8 mouse cellular contexts compared by ENCODE assay signal in the genomic region with DNA sequence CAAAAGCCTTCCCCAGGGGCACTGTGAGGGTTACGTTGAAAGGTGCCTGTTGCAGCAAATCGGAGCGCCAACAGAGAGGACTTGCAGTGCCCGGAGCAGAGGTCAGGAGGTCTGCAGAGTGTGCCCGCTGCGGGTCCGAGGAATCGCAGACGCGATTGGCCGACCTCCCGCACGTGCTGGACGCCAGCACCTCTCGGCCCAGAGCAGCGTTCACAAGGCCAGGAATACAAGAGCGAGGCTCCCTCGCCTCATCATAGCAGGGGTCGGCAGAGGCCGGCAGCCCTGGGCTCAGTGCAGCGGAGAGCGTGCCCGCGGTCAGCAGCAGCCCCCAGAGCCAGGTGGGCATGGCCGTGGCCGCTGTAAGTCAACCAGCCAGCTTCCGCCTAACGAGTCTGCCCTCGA. TPM values are rescaled to one million over a fixed set of nuclear protein-coding genes. Genes with fewer than 3 reads are reported as not detected.
DNase-seq lines count a peak whose midpoint lies in the region; ATAC-seq and TF ChIP-seq lines count a peak whose summit lies in the region.

No protein-coding gene starts in this region.

- TF ChIP-seq CTCF in E14TG2a.4 (conservative IDR thresholded peaks at IDR 0.05; ENCODE audit: low read length), result no peak

- no peaks in the 10 kb centered on the region for H3K9me3 ChIP-seq in E14TG2a.4 (ENCODE audit: low read length)
- H3K9me3 ChIP-seq in intestine, embryonic 14.5 days (ENCODE audit: control insufficient read depth, low read length), result no peaks in the 10 kb centered on the region

- ATAC-seq in erythroblast, adult 5-6 weeks (replicated peaks; ENCODE audit: low FRiP score, poor library complexity, severe bottlenecking), result peak; percentile 2; the same call in 1 of the 2 replicates
- ATAC-seq in intestine, embryonic 14.5 days (replicated peaks; ENCODE audit: low FRiP score, low TSS enrichment, low read depth), result no peak
- peak; percentile 22; the same call in 1 of the 2 replicates for ATAC-seq in megakaryocyte, adult 5-6 weeks (ENCODE audit: poor library complexity, severe bottlenecking)

- peak overlapping the region; percentile 64 for H3K9ac ChIP-seq in intestine, embryonic 14.5 days (ENCODE audit: low read length)

- DNase-seq in adrenal gland, adult 18-20 months (ENCODE audit: low spot score in 2 of 2), result peak; percentile 22 to 34
- no peak for DNase-seq in adrenal gland, adult 8-10 months
- no peak for DNase-seq in intestine, embryonic 14.5 days (ENCODE audit: low spot score)
- peak; percentile 57 for DNase-seq in yolk sac, embryonic 10.5 days (ENCODE audit: low spot score)
- DNase-seq in urinary bladder, adult 2 months (ENCODE audit: low spot score), result no peak

- H3K27me3 ChIP-seq in E14TG2a.4 (ENCODE audit: insufficient read depth, low read length), result peaks cover 74% of the 10 kb centered on the region
- H3K27me3 ChIP-seq in intestine, embryonic 14.5 days (replicated peaks; ENCODE audit: control insufficient read depth, insufficient read depth, low read length), result peaks cover 12% of the 10 kb centered on the region; the same call in 1 of the 2 replicates

- whole genome bisulfite sequencing in intestine, embryonic 14.5 days, result 6% methylated on average over 29 of the region's 29 CpGs

- no peaks in the 10 kb centered on the region for H3K36me3 ChIP-seq in E14TG2a.4 (ENCODE audit: insufficient read depth, low read length)
- H3K36me3 ChIP-seq in intestine, embryonic 14.5 days (ENCODE audit: control insufficient read depth, insufficient read depth, low read length), result no peaks in the 10 kb centered on the region

- H3K27ac ChIP-seq in intestine, embryonic 14.5 days (ENCODE audit: low read depth), result peak overlapping the region; percentile 91

- peak overlapping the region; percentile 87 for H3K4me3 ChIP-seq in E14TG2a.4 (replicated peaks; ENCODE audit: low read length)
- H3K4me3 ChIP-seq in intestine, embryonic 14.5 days (ENCODE audit: low read depth, low read length), result peak overlapping the region; percentile 53

- H3K4me1 ChIP-seq in E14TG2a.4 (replicated peaks; ENCODE audit: low read depth, low read length), result peaks cover 88% of the 10 kb centered on the region
- peaks cover 84% of the 10 kb centered on the region for H3K4me1 ChIP-seq in intestine, embryonic 14.5 days (replicated peaks; ENCODE audit: control insufficient read depth, insufficient read depth, low read length)

- peak overlapping the region; percentile 65 for H3K4me2 ChIP-seq in intestine, embryonic 14.5 days (ENCODE audit: low read length)

RNA-seq across cellular contexts. Expression of a gene that starts 0.7 kb away (rescaled TPM):
- 1 to 10 TPM; 1.5 to 2.1 TPM for total RNA-seq in adrenal gland, adult 18-20 months (2021)
- total RNA-seq in adrenal gland, adult 8-10 months (2022), result 1 to 10 TPM; 1.7 to 4.2 (median 2.9) TPM
- total RNA-seq in erythroblast, adult 5-6 weeks (2015; ENCODE audit: low replicate concordance), result not detected in 2 replicates
- total RNA-seq in erythroblast, adult 5-6 weeks (2017; ENCODE audit: low replicate concordance), result not detected in 2 replicates
- polyA plus RNA-seq in intestine, embryonic 14.5 days (2014; fragmentation: Nextera tagmentation; extraction: Ambion mirVana), result 7.8 and 8.7 TPM in 2 replicates
- total RNA-seq in megakaryocyte, adult 5-6 weeks (2015), result 0.11 TPM in 1 of 2 replicates, not detected in the other
- total RNA-seq in megakaryocyte, adult 5-6 weeks (2017), result 0.08 TPM in 1 of 2 replicates, not detected in the other
- 0.88 and 1.0 TPM in 2 replicates for polyA plus RNA-seq in urinary bladder, adult 2 months (2012; rRNA removed)

RNA-seq across cellular contexts. Expression of a gene that starts 3.3 kb away (rescaled TPM):
- 10 to 100 TPM; 11.0 to 14.3 TPM for total RNA-seq in adrenal gland, adult 18-20 months (2021)
- 10 to 100 TPM; 18.8 to 24.3 (median 23.8) TPM for total RNA-seq in adrenal gland, adult 8-10 months (2022)
- total RNA-seq in erythroblast, adult 5-6 weeks (2015; ENCODE audit: low replicate concordance), result 2.3 TPM in 2 replicates
- 0.98 and 1.6 TPM in 2 replicates for total RNA-seq in erythroblast, adult 5-6 weeks (2017; ENCODE audit: low replicate concordance)
- polyA plus RNA-seq in intestine, embryonic 14.5 days (2014; fragmentation: Nextera tagmentation; extraction: Ambion mirVana), result 4.8 and 5.8 TPM in 2 replicates
- 5.5 and 11.8 TPM in 2 replicates for total RNA-seq in megakaryocyte, adult 5-6 weeks (2015)
- total RNA-seq in megakaryocyte, adult 5-6 weeks (2017), result 4.0 and 4.6 TPM in 2 replicates
- polyA plus RNA-seq in urinary bladder, adult 2 months (2012; rRNA removed), result 7.6 and 7.9 TPM in 2 replicates

RNA-seq across cellular contexts. Expression of a gene that starts 12.0 kb away (rescaled TPM):
- 1 to 10 TPM; 3.5 to 7.1 TPM for total RNA-seq in adrenal gland, adult 18-20 months (2021)
- 1 to 10 TPM; 6.1 to 9.8 (median 7.6) TPM for total RNA-seq in adrenal gland, adult 8-10 months (2022)
- 5.6 and 10.9 TPM in 2 replicates for total RNA-seq in erythroblast, adult 5-6 weeks (2015; ENCODE audit: low replicate concordance)
- 6.0 and 6.8 TPM in 2 replicates for total RNA-seq in erythroblast, adult 5-6 weeks (2017; ENCODE audit: low replicate concordance)
- 13.5 and 14.4 TPM in 2 replicates for polyA plus RNA-seq in intestine, embryonic 14.5 days (2014; fragmentation: Nextera tagmentation; extraction: Ambion mirVana)
- total RNA-seq in megakaryocyte, adult 5-6 weeks (2015), result 6.6 and 7.8 TPM in 2 replicates
- 12.3 and 13.5 TPM in 2 replicates for total RNA-seq in megakaryocyte, adult 5-6 weeks (2017)
- polyA plus RNA-seq in urinary bladder, adult 2 months (2012; rRNA removed), result 8.1 and 9.2 TPM in 2 replicates

RNA-seq across cellular contexts. Expression of a gene that starts 39.1 kb away (rescaled TPM):
- total RNA-seq in adrenal gland, adult 18-20 months (2021), result 100 to 1,000 TPM; 434 to 484 TPM
- 100 to 1,000 TPM; 416 to 520 (median 442) TPM for total RNA-seq in adrenal gland, adult 8-10 months (2022)
- total RNA-seq in erythroblast, adult 5-6 weeks (2015; ENCODE audit: low replicate concordance), result 160 and 166 TPM in 2 replicates
- total RNA-seq in erythroblast, adult 5-6 weeks (2017; ENCODE audit: low replicate concordance), result 53.8 and 97.7 TPM in 2 replicates
- 556 and 564 TPM in 2 replicates for polyA plus RNA-seq in intestine, embryonic 14.5 days (2014; fragmentation: Nextera tagmentation; extraction: Ambion mirVana)
- total RNA-seq in megakaryocyte, adult 5-6 weeks (2015), result 468 and 476 TPM in 2 replicates
- total RNA-seq in megakaryocyte, adult 5-6 weeks (2017), result 175 and 180 TPM in 2 replicates
- 460 and 497 TPM in 2 replicates for polyA plus RNA-seq in urinary bladder, adult 2 months (2012; rRNA removed)

RNA-seq across cellular contexts. Expression of a gene that starts 42.6 kb away (rescaled TPM):
- total RNA-seq in adrenal gland, adult 18-20 months (2021), result 1 to 10 TPM; 2.2 to 2.3 TPM
- total RNA-seq in adrenal gland, adult 8-10 months (2022), result 1 to 10 TPM; 1.9 to 3.6 (median 2.7) TPM
- 16.1 and 24.7 TPM in 2 replicates for total RNA-seq in erythroblast, adult 5-6 weeks (2015; ENCODE audit: low replicate concordance)
- 42.2 and 65.5 TPM in 2 replicates for total RNA-seq in erythroblast, adult 5-6 weeks (2017; ENCODE audit: low replicate concordance)
- polyA plus RNA-seq in intestine, embryonic 14.5 days (2014; fragmentation: Nextera tagmentation; extraction: Ambion mirVana), result 59.8 and 65.5 TPM in 2 replicates
- 34.1 and 35.1 TPM in 2 replicates for total RNA-seq in megakaryocyte, adult 5-6 weeks (2015)
- total RNA-seq in megakaryocyte, adult 5-6 weeks (2017), result 40.4 and 49.4 TPM in 2 replicates
- 1.6 and 1.7 TPM in 2 replicates for polyA plus RNA-seq in urinary bladder, adult 2 months (2012; rRNA removed)

Comparison
In these comparisons a context has a peak if more than half of its experiments do, and no peak if none do; other contexts are left out.
1. DNase-seq: peak in adrenal gland, adult 18-20 months (2 of 2) and yolk sac, embryonic 10.5 days (single experiment); none in adrenal gland, adult 8-10 months (single experiment), intestine, embryonic 14.5 days (single experiment) and urinary bladder, adult 2 months (single experiment).